Mouse (Mus musculus) midbrain, postnatal 0 days (tissue): ENCODE results near the gene Ranbp17. TPM values are rescaled to one million over a fixed set of nuclear protein-coding genes. Genes with fewer than 3 reads are reported as not detected.

Experiments used
- ATAC-seq: fragments of 200-750 bp; cut with Nextera tagmentation; 2 replicates; pipeline ENCODE4 v1.8.0; 2017; ENCODE audit warnings: moderate number of reproducible peaks, mild to moderate bottlenecking, moderate TSS enrichment, moderate library complexity; ENCODE audit not compliant: low FRiP score
- DNase-seq: peaks from one replicate; pipeline ENCODE4 v3.0.0-alpha.2; 2015; ENCODE audit warnings: low spot score
- H3K27ac ChIP-seq: fragments of 300-500 bp; sonication (generic); 2 replicates; pipeline ENCODE4 v1.5.1; 2014; ENCODE audit warnings: low read depth, mild to moderate bottlenecking, low read length, mixed read lengths
- H3K27me3 ChIP-seq: fragments of 300-500 bp; sonication (generic); 2 replicates; pipeline ENCODE4 v1.6.1; 2014; ENCODE audit warnings: low read length, control low read depth, mixed read lengths; ENCODE audit not compliant: insufficient read depth
- H3K36me3 ChIP-seq: fragments of 300-500 bp; sonication (generic); 2 replicates; pipeline ENCODE4 v1.6.1; 2014; ENCODE audit warnings: low read length, control low read depth, mixed read lengths; ENCODE audit not compliant: insufficient read depth
- H3K4me1 ChIP-seq: fragments of 300-500 bp; sonication (generic); 2 replicates; pipeline ENCODE4 v1.6.1; 2014; ENCODE audit warnings: mild to moderate bottlenecking, control low read depth, antibody characterized with exemption, low read length, mixed read lengths; ENCODE audit not compliant: insufficient read depth
- H3K4me2 ChIP-seq: fragments of 300-500 bp; sonication (generic); 2 replicates; pipeline ENCODE4 v1.6.1; 2014; ENCODE audit warnings: low read depth, mild to moderate bottlenecking, low read length, mixed read lengths; ENCODE audit not compliant: poor library complexity, severe bottlenecking
- H3K4me3 ChIP-seq: fragments of 300-500 bp; sonication (generic); 2 replicates; pipeline ENCODE4 v1.5.1; 2014; ENCODE audit warnings: low read depth, mild to moderate bottlenecking, low read length, moderate library complexity
- H3K9ac ChIP-seq: fragments of 300-500 bp; sonication (generic); replicated peaks from 2 replicates; pipeline ENCODE4 v1.6.1; 2014; ENCODE audit warnings: mild to moderate bottlenecking, low read length, moderate library complexity, mixed read lengths; ENCODE audit not compliant: poor library complexity, severe bottlenecking
- H3K9me3 ChIP-seq: fragments of 300-500 bp; sonication (generic); 2 replicates; pipeline ENCODE4 v1.6.1; 2016; ENCODE audit warnings: low read length, control low read depth
- CTCF ChIP-seq: IDR thresholded peaks from 2 replicates; pipeline ENCODE4 v1.5.1; 2016; ENCODE audit warnings: antibody characterized with exemption, mild to moderate bottlenecking
- WGBS: fragments of 180-500 bp; shearing (Covaris S2); extraction: QIAGEN DNeasy Blood & Tissue Kit; methylation state at CpG from one replicate; pipeline ENCODE4 v1.1.7; 2014; 5-methylcytosine and 5-hydroxymethylcytosine counted together
- polyA plus RNA-seq: library from polyadenylated mRNA; unstranded; fragments of >200 nt; fragmentation: Nextera tagmentation; extraction: Ambion mirVana; gene quantifications from 2 replicates; pipeline ENCODE4 v1.2.1, GENCODE M21; 2015
- total RNA-seq: library from RNA; depleted of rRNA; stranded (reverse); fragments of >200 nt; gene quantifications from 2 replicates; pipeline ENCODE4 v1.2.3, GENCODE M21; 2014

The Ranbp17 gene
- total and polyA plus RNA-seq, 2 experiments from 2014 or later, result 5.0 to 7.8 TPM

DNA sequence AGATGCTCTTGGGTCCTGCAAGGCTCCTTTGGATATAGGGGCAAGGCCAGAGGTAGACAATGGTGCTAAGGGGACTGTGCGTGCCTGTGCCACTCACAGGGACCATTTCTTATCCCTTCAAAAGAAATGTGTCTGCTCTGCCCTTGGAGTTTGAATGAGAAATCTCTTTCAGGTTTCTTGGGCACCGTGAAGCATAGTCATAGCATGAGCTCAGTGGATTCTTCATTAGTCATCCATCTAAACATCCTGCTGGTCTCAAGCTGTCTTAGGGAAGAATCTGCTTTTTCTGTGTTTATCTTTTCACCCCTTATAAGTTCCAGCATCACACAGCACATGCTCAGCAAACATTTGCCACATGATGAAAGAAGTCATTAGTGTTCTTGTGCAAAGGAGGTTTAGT lies 235.0 kb downstream of the Ranbp17 start:
- Histone ChIP-seq H3K4me2 (no peak overlapping the region), H3K27me3 (no peaks in the 10 kb centered on the region), H3K36me3 (no peaks in the 10 kb centered on the region), H3K4me3 (no peak overlapping the region), H3K4me1 (no peaks in the 10 kb centered on the region), H3K27ac (no peak overlapping the region), H3K9ac (no peak overlapping the region), H3K9me3 (no peaks in the 10 kb centered on the region)
- no peak for TF ChIP-seq CTCF
- DNase-seq (no peak), ATAC-seq (no peak)
- 95% methylated on average over 2 of the region's 2 CpGs for WGBS

DNA sequence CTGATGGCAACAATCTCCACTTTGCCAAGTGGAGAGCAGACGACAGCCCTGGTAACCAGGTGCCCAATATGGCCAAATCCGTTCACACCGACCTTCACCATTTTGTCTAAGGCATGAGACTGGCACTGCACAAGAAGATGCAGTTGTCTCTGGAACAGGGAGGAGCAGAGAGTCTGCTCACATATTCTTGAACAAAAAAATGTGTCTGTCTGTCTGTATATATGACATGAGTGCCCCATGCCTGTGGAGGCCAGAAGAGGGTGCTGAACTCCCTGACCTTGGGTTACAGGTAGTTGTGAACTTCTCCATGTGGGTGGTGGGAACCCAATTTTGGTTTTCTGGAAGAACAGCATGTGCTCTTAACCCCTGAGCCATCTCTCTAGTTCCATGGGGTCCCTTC lies 236.9 kb downstream of the Ranbp17 start, which contains the start of gene Gm12117:
Gene Gm12117 (minus strand): TSS at position 101 of the 400 bp plus-strand sequence.
- Histone ChIP-seq H3K4me1 (no peaks in the 10 kb centered on the region), H3K4me3 (no peak within 1 kb of the TSS), H3K36me3 (no peaks in the 10 kb centered on the region), H3K27me3 (no peaks in the 10 kb centered on the region), H3K4me2 (no peak within 1 kb of the TSS), H3K9ac (no peak within 1 kb of the TSS), H3K9me3 (no peaks in the 10 kb centered on the region), H3K27ac (no peak within 1 kb of the TSS)
- TF ChIP-seq CTCF, result no peak
- DNase-seq, result no peak
- ATAC-seq, result no peak
- WGBS, result 99% methylated on average over 3 of the region's 3 CpGs

DNA sequence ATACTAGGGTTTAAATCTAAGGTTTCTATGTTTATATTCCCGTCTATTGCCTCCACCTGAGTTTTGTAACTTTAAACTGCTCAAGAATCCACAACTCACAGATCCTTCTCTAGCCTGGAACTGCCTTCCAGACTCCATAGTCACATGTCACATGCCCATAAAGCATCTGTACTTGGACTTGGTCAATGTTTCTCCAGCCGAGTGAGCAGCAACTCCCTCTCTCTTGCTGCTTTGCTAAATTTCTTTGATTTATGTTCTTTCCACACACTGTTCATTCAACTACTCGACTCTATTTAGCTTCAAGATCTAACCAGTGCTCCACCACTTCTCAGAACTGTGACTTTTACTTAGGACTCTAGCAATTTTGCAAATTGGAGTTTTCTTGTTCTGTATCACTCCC lies 238.7 kb downstream of the Ranbp17 start:
- no peak overlapping the region for H3K4me2 ChIP-seq
- 85% methylated on average over 3 of the region's 3 CpGs for WGBS
- H3K36me3 ChIP-seq, result no peaks in the 10 kb centered on the region
- no peak overlapping the region for H3K4me3 ChIP-seq
- H3K9ac ChIP-seq, result no peak overlapping the region
- no peaks in the 10 kb centered on the region for H3K4me1 ChIP-seq
- H3K27me3 ChIP-seq, result no peaks in the 10 kb centered on the region
- ATAC-seq (no peak), DNase-seq (no peak)
- H3K27ac ChIP-seq, result no peak overlapping the region
- no peaks in the 10 kb centered on the region for H3K9me3 ChIP-seq
- TF ChIP-seq CTCF, result no peak

GRCm38 (mm10) chr11:33274294-33274693 lies 239.3 kb downstream of the Ranbp17 start:
- Histone ChIP-seq H3K4me1 (no peaks in the 10 kb centered on the region), H3K4me3 (no peak overlapping the region), H3K36me3 (no peaks in the 10 kb centered on the region), H3K27ac (no peak overlapping the region), H3K9ac (no peak overlapping the region), H3K4me2 (no peak overlapping the region), H3K9me3 (no peaks in the 10 kb centered on the region), H3K27me3 (no peaks in the 10 kb centered on the region)
- ATAC-seq (no peak), DNase-seq (no peak)
- no peak for TF ChIP-seq CTCF
- WGBS, result 94% methylated on average over 1 of the region's 1 CpGs

- no peak overlapping the region for H3K4me2 ChIP-seq
- ATAC-seq (no peak), DNase-seq (no peak)
- no peak overlapping the region for H3K27ac ChIP-seq
- 75% methylated on average over 3 of the region's 3 CpGs for WGBS
- H3K4me3 ChIP-seq, result no peak overlapping the region
- no peaks in the 10 kb centered on the region for H3K4me1 ChIP-seq
- TF ChIP-seq CTCF, result no peak
- H3K9me3 ChIP-seq, result no peaks in the 10 kb centered on the region
- H3K27me3 ChIP-seq, result no peaks in the 10 kb centered on the region
- no peaks in the 10 kb centered on the region for H3K36me3 ChIP-seq
- H3K9ac ChIP-seq, result no peak overlapping the region
Observed at GRCm38 (mm10) chr11:33240295-33240694, 273.3 kb downstream of the Ranbp17 start.

- ATAC-seq, result no peak
- Histone ChIP-seq H3K4me3 (no peak overlapping the region), H3K4me1 (no peaks in the 10 kb centered on the region), H3K36me3 (no peaks in the 10 kb centered on the region), H3K9ac (no peak overlapping the region), H3K27me3 (no peaks in the 10 kb centered on the region), H3K4me2 (no peak overlapping the region), H3K9me3 (no peaks in the 10 kb centered on the region), H3K27ac (no peak overlapping the region)
- no peak for DNase-seq
- no peak for TF ChIP-seq CTCF
- WGBS, result 46% methylated on average over 3 of the region's 3 CpGs
Observed at GRCm38 (mm10) chr11:33234134-33234533, 279.4 kb downstream of the Ranbp17 start.

GRCm38 (mm10) chr11:33232056-33232455 lies 281.5 kb downstream of the Ranbp17 start:
- no peak for ATAC-seq
- Histone ChIP-seq H3K4me2 (no peak overlapping the region), H3K4me1 (no peaks in the 10 kb centered on the region), H3K9me3 (no peaks in the 10 kb centered on the region), H3K4me3 (no peak overlapping the region), H3K9ac (no peak overlapping the region), H3K27ac (no peak overlapping the region), H3K36me3 (no peaks in the 10 kb centered on the region), H3K27me3 (no peaks in the 10 kb centered on the region)
- no peak for TF ChIP-seq CTCF
- 66% methylated on average over 5 of the region's 5 CpGs for WGBS
- DNase-seq, result no peak
